Comparison of ENCODE assay signal across 8 mouse cellular contexts in the genomic region with DNA sequence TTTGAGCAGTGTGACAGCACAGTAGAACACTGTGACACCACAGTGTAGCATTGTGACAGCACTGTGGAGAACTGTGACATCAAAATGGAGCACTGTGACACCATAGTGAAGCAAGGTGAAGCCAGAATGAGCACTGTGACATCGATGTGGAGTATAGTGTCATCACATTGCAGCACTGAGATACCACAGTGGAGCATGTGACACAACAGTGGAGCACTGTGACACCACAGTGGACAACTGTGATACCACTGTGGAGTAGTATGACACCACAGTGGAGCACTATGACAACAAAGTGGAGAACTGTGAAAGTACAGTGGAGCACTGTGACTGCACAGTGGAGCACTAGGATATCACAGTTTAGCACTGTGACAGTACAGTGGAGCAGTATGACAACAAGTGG.
DNase-seq lines count a peak whose midpoint lies in the region; ATAC-seq lines count a peak whose summit lies in the region.

No protein-coding gene starts in this region.

- peak; percentile 15; the same call in 1 of the 2 replicates for ATAC-seq in heart, embryonic 11.5 days (replicated peaks; ENCODE audit: insufficient number of reproducible peaks, low FRiP score, low TSS enrichment)
- ATAC-seq in liver, embryonic 13.5 days (ENCODE audit: low read depth) = peak; percentile 25; the same call in 1 of the 2 replicates

- no peak overlapping the region for H3K27ac ChIP-seq in heart, embryonic 11.5 days (ENCODE audit: low read depth, low read length)
- no peak overlapping the region for H3K27ac ChIP-seq in liver, embryonic 13.5 days

- H3K9me3 ChIP-seq in heart, embryonic 11.5 days (replicated peaks; ENCODE audit: control insufficient read depth, low read length) = peaks cover 70% of the 10 kb centered on the region
- peaks cover 58% of the 10 kb centered on the region for H3K9me3 ChIP-seq in liver, embryonic 13.5 days (replicated peaks)

- DNase-seq in heart, adult 8-10 months (ENCODE audit: low spot score) = no peak
- DNase-seq in urinary bladder, postnatal 14 days (ENCODE audit: low spot score) = peak; percentile 3
- DNase-seq in urinary bladder, postnatal 36 days (ENCODE audit: low spot score in 2 of 2) = no peak
- no peak for DNase-seq in liver, embryonic 13.5 days
- DNase-seq in testis, postnatal 10 days (ENCODE audit: low spot score) = peak; percentile 33
- DNase-seq in adrenal gland, postnatal 36 days = no peak
- DNase-seq in cerebellum, postnatal 36 days = no peak

- no peaks in the 10 kb centered on the region for H3K4me1 ChIP-seq in heart, embryonic 11.5 days (ENCODE audit: control insufficient read depth, insufficient read depth, low read length)
- no peaks in the 10 kb centered on the region for H3K4me1 ChIP-seq in liver, embryonic 13.5 days (replicated peaks)

- no peak overlapping the region for H3K9ac ChIP-seq in heart, embryonic 11.5 days (ENCODE audit: low read depth, low read length)
- no peak overlapping the region for H3K9ac ChIP-seq in liver, embryonic 13.5 days

- H3K27me3 ChIP-seq in heart, embryonic 11.5 days (ENCODE audit: control insufficient read depth, insufficient read depth, low read length) = no peaks in the 10 kb centered on the region
- H3K27me3 ChIP-seq in liver, embryonic 13.5 days = no peaks in the 10 kb centered on the region

- no peaks in the 10 kb centered on the region for H3K36me3 ChIP-seq in heart, embryonic 11.5 days (ENCODE audit: control insufficient read depth, insufficient read depth, low read length)
- no peaks in the 10 kb centered on the region for H3K36me3 ChIP-seq in liver, embryonic 13.5 days

- no peak overlapping the region for H3K4me2 ChIP-seq in heart, embryonic 11.5 days
- H3K4me2 ChIP-seq in liver, embryonic 13.5 days = no peak overlapping the region

- WGBS in heart, embryonic 11.5 days (ENCODE audit: insufficient replicate concordance) = 63% methylated on average over 1 of the region's 1 CpGs
- WGBS in liver, embryonic 13.5 days (ENCODE audit: insufficient replicate concordance) = 40% methylated on average over 1 of the region's 1 CpGs

- H3K4me3 ChIP-seq in heart, embryonic 11.5 days (ENCODE audit: low read depth, low read length) = no peak overlapping the region
- H3K4me3 ChIP-seq in liver, embryonic 13.5 days (replicated peaks) = no peak overlapping the region

Comparison
In these comparisons a context has a peak if more than half of its experiments do, and no peak if none do; other contexts are left out.
1. DNase-seq: peak in urinary bladder, postnatal 14 days (single experiment) and testis, postnatal 10 days (single experiment); none in heart, adult 8-10 months (single experiment), urinary bladder, postnatal 36 days (0 of 2), liver, embryonic 13.5 days (single experiment), adrenal gland, postnatal 36 days (0 of 2) and cerebellum, postnatal 36 days (0 of 2).